Mouse (Mus musculus) midbrain, embryonic 13.5 days (tissue): ENCODE measurements around the gene Khdc4. TPM values are rescaled to one million over a fixed set of nuclear protein-coding genes. Genes with fewer than 3 reads are reported as not detected.
A peak's percentile ranks its signal among the peaks of the same experiment; 100 is the strongest.

Source experiments
- ATAC-seq: fragments of 200-750 bp; cut with Nextera tagmentation; 2 replicates; pipeline ENCODE4 v1.8.0; 2017; ENCODE audit warnings: mild to moderate bottlenecking, moderate TSS enrichment, moderate library complexity
- H3K27ac ChIP-seq: fragments of 300-500 bp; sonication (generic); 2 replicates; pipeline ENCODE4 v1.5.1; 2015; ENCODE audit warnings: inconsistent platforms, mild to moderate bottlenecking, moderate library complexity
- H3K27me3 ChIP-seq: fragments of 300-500 bp; sonication (generic); 2 replicates; pipeline ENCODE4 v1.6.1; 2015; ENCODE audit warnings: mild to moderate bottlenecking, inconsistent platforms
- H3K36me3 ChIP-seq: fragments of 300-500 bp; sonication (generic); 2 replicates; pipeline ENCODE4 v1.6.1; 2015; ENCODE audit warnings: mild to moderate bottlenecking, inconsistent platforms
- H3K4me1 ChIP-seq: fragments of 300-500 bp; sonication (generic); replicated peaks from 2 replicates; pipeline ENCODE4 v1.6.1; 2015; ENCODE audit warnings: inconsistent platforms
- H3K4me2 ChIP-seq: fragments of 300-500 bp; sonication (generic); replicated peaks from 2 replicates; pipeline ENCODE4 v1.6.1; 2015; ENCODE audit warnings: moderate library complexity, mild to moderate bottlenecking, inconsistent platforms
- H3K4me3 ChIP-seq: fragments of 300-500 bp; sonication (generic); replicated peaks from 2 replicates; pipeline ENCODE4 v1.5.1; 2015; ENCODE audit warnings: mild to moderate bottlenecking, inconsistent platforms
- H3K9ac ChIP-seq: fragments of 300-500 bp; sonication (generic); replicated peaks from 2 replicates; pipeline ENCODE4 v1.6.1; 2015; ENCODE audit warnings: mild to moderate bottlenecking, inconsistent platforms
- H3K9me3 ChIP-seq: fragments of 300-500 bp; sonication (generic); 2 replicates; pipeline ENCODE4 v1.6.1; 2016; ENCODE audit warnings: mild to moderate bottlenecking, inconsistent platforms
- WGBS: fragments of 180-500 bp; shearing (Covaris S2); methylation state at CpG from one replicate; pipeline ENCODE4 v1.1.7; 2015; 5-methylcytosine and 5-hydroxymethylcytosine counted together
- polyA plus RNA-seq: library from polyadenylated mRNA; unstranded; fragments of >200 nt; fragmentation: Nextera tagmentation; extraction: Ambion mirVana; gene quantifications from 2 replicates; pipeline ENCODE4 v1.2.1, GENCODE M21; 2015

Gene Khdc4
- polyA plus RNA-seq, 1 experiment from 2014 or later: 105 TPM

GRCm38 (mm10) chr3:88649186-88649585 is 36.4 kb upstream of the Khdc4 start:
- 85% methylated on average over 10 of the region's 10 CpGs for WGBS
- no peak overlapping the region for H3K27ac ChIP-seq

DNA sequence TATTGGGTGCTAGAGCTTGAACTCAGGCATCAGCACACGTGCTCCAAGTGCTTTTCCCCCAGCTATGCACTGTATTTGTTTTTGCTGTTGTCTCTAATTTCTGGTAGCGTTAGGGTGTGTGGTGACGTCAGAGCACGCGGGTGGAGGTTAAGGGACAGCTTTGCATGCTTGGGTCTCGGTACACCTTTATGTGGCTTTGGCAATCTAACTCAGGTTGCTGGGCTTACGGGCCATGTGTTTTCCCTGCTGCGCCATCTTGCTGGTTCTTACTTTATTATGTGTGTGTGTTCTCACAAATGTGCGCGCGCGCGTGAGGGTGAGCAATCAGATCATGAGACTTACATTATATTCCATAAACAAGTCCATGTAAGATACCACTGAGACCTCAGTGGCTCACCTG is 35.6 kb upstream of the Khdc4 start:
- Histone ChIP-seq H3K4me2 (no peak overlapping the region), H3K27ac (no peak overlapping the region), H3K4me3 (no peak overlapping the region), H3K9ac (no peak overlapping the region), H3K4me1 (no peaks in the 10 kb centered on the region), H3K27me3 (no peaks in the 10 kb centered on the region), H3K36me3 (peaks cover 42% of the 10 kb centered on the region), H3K9me3 (no peaks in the 10 kb centered on the region)
- WGBS: 96% methylated on average over 13 of the region's 13 CpGs
- no peak for ATAC-seq

More at GRCm38 (mm10) chr3:88649186-88649585, 36.4 kb upstream of the Khdc4 start:
- Histone ChIP-seq H3K4me3 (no peak overlapping the region), H3K4me1 (no peaks in the 10 kb centered on the region), H3K36me3 (peaks cover 50% of the 10 kb centered on the region), H3K9ac (no peak overlapping the region), H3K27me3 (no peaks in the 10 kb centered on the region), H3K4me2 (no peak overlapping the region), H3K9me3 (no peaks in the 10 kb centered on the region)
- ATAC-seq: no peak

DNA sequence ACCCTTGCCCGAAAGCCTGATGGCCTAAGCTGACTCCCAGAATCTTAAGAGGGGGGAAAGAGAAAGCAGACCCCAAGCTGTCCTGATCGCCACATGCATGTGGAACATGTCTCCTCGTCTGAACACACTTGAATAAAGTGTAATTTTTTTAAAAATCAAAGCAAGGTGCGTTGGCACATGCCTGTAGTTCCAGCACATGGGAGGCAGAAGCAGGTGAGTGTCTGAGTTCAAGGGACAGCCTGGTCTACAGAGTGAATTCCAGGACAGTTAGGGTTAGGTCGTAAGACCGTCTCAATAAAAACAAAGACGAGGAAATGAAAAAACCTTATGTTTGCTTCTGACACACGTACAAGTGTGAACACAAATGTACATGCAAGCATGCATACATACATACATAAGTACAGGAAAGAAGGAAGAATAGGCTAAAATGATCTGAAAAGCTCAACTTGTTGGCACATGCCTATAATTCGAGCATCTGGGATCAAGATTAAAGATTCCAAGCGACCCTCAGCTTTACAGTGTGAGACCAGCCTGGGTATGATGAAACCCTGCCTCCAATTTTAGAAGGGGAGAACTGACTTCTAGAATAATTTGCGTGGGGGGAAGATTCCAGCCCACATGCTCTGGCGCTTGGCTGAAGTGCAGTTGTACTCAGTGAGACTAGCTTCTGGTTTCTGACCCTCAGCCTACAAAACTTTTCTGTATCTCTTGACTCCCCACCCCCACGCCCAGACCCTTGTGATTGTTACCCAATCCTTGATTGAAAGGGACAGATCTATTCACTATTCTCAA is 34.7 kb upstream of the Khdc4 start:
- H3K27me3 ChIP-seq: no peaks in the 10 kb centered on the region
- H3K36me3 ChIP-seq: peaks cover 33% of the 10 kb centered on the region
- no peaks in the 10 kb centered on the region for H3K4me1 ChIP-seq
- H3K27ac ChIP-seq: no peak overlapping the region
- no peak overlapping the region for H3K4me3 ChIP-seq
- H3K4me2 ChIP-seq: no peak overlapping the region
- WGBS: 83% methylated on average over 13 of the region's 13 CpGs
- H3K9ac ChIP-seq: no peak overlapping the region
- ATAC-seq: no peak
- H3K9me3 ChIP-seq: no peaks in the 10 kb centered on the region

- ATAC-seq: peak; percentile 3; the same call in 1 of the 2 replicates
- Histone ChIP-seq H3K27me3 (no peaks in the 10 kb centered on the region), H3K9ac (no peak overlapping the region), H3K4me2 (no peak overlapping the region), H3K4me1 (no peaks in the 10 kb centered on the region), H3K27ac (no peak overlapping the region), H3K36me3 (peaks cover 23% of the 10 kb centered on the region), H3K4me3 (no peak overlapping the region), H3K9me3 (no peaks in the 10 kb centered on the region)
- WGBS: 85% methylated on average over 18 of the region's 18 CpGs
These were observed 33.7 kb upstream of the Khdc4 start for GRCm38 (mm10) chr3:88651669-88652618.

GRCm38 (mm10) chr3:88652846-88653515 is 32.6 kb upstream of the Khdc4 start, which contains the start of gene Rxfp4:
TSS of gene Rxfp4 (minus strand) at chr3:88653142.
- no peaks in the 10 kb centered on the region for H3K9me3 ChIP-seq
- no peaks in the 10 kb centered on the region for H3K27me3 ChIP-seq
- ATAC-seq: 0 out of 2 replicates have a peak, but pooled peaks have one; percentile 41
- H3K4me3 ChIP-seq: no peak within 1 kb of the TSS
- peaks cover 12% of the 10 kb centered on the region for H3K36me3 ChIP-seq
- no peak within 1 kb of the TSS for H3K27ac ChIP-seq
- no peak within 1 kb of the TSS for H3K4me2 ChIP-seq
- no peak within 1 kb of the TSS for H3K9ac ChIP-seq
- no peaks in the 10 kb centered on the region for H3K4me1 ChIP-seq
- 91% methylated on average over 17 of the region's 17 CpGs for WGBS

GRCm38 (mm10) chr3:88653516-88654370 is 31.9 kb upstream of the Khdc4 start:
- no peak overlapping the region for H3K4me2 ChIP-seq

DNA sequence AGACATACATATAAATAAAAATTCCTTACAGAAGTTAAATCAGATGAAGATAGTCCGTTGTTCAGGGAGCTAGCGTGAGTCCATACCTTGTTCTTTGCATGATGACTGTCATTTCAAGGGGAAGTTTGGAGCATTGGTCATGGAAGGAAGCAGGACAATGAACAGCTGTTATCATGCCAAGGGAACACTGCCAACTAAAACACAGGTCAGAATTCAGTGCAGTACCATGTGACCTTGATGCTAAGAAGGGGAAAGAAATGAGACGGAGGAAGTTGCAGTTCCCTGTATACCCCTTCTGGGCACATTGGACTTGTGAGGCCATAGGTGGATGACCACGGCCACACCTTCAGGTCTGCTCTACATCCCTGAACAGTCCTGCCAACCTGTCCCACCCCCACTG is 31.0 kb upstream of the Khdc4 start:
- Histone ChIP-seq H3K9me3 (no peaks in the 10 kb centered on the region), H3K4me3 (no peak overlapping the region), H3K4me2 (no peak overlapping the region), H3K9ac (no peak overlapping the region), H3K27ac (no peak overlapping the region), H3K27me3 (no peaks in the 10 kb centered on the region), H3K36me3 (no peaks in the 10 kb centered on the region), H3K4me1 (no peaks in the 10 kb centered on the region)
- ATAC-seq: no peak
- WGBS: 86% methylated on average over 4 of the region's 4 CpGs

More at GRCm38 (mm10) chr3:88653516-88654370, 31.9 kb upstream of the Khdc4 start:
- no peak overlapping the region for H3K4me3 ChIP-seq
- no peak overlapping the region for H3K27ac ChIP-seq
- no peak overlapping the region for H3K9ac ChIP-seq
- WGBS: 82% methylated on average over 6 of the region's 6 CpGs
- H3K4me1 ChIP-seq: no peaks in the 10 kb centered on the region
- peaks cover 5% of the 10 kb centered on the region for H3K36me3 ChIP-seq
- H3K27me3 ChIP-seq: no peaks in the 10 kb centered on the region
- H3K9me3 ChIP-seq: no peaks in the 10 kb centered on the region
- ATAC-seq: no peak

- no peak overlapping the region for H3K4me2 ChIP-seq
- ATAC-seq: no peak
- H3K4me3 ChIP-seq: no peak overlapping the region
- H3K9ac ChIP-seq: no peak overlapping the region
- no peak overlapping the region for H3K27ac ChIP-seq
- H3K9me3 ChIP-seq: no peaks in the 10 kb centered on the region
- no peaks in the 10 kb centered on the region for H3K27me3 ChIP-seq
- H3K4me1 ChIP-seq: no peaks in the 10 kb centered on the region
- WGBS: 76% methylated on average over 8 of the region's 8 CpGs
- no peaks in the 10 kb centered on the region for H3K36me3 ChIP-seq
These were observed 30.0 kb upstream of the Khdc4 start for GRCm38 (mm10) chr3:88655619-88656018.

DNA sequence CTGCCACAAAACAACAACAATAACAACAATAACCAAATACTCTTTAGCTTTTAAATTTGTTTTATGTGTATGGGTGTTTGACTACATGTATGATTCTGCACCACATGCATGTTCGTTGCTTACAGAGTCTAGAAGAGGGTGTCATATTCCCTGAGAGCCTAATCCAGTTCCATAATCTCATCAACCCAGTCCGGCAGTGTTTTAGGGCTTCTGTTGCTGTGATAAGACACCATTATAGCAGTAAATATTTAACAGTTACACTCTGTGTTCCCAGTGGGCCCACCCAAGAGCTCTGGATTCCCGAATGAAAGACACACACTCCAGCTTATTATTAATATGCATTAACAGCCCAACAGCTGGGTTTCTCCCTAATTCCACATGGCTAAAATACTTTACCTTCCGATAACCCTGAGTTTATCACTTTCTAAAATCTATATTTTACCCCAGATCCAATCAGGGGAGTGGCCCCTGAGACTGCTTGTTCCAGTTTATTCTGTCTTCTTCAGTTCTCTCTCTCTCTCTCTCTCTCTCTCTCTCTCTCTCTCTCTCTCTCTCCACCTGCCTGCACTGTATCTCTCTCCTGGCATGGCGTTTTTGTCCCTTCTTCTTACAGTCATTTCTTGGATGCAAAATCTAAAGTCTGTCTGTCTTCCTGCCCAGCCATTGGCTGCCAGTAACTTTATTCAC is 27.0 kb upstream of the Khdc4 start:
- no peak overlapping the region for H3K27ac ChIP-seq
- no peak overlapping the region for H3K4me2 ChIP-seq
- no peaks in the 10 kb centered on the region for H3K27me3 ChIP-seq
- H3K4me3 ChIP-seq: no peak overlapping the region
- H3K9ac ChIP-seq: no peak overlapping the region
- no peak for ATAC-seq
- H3K36me3 ChIP-seq: no peaks in the 10 kb centered on the region
- no peaks in the 10 kb centered on the region for H3K9me3 ChIP-seq
- 76% methylated on average over 5 of the region's 5 CpGs for WGBS
- no peaks in the 10 kb centered on the region for H3K4me1 ChIP-seq

- H3K9ac ChIP-seq: no peak overlapping the region; the same call in 1 of the 2 replicates
These were observed 25.8 kb upstream of the Khdc4 start for GRCm38 (mm10) chr3:88659798-88660197.

More at GRCm38 (mm10) chr3:88659798-88660197, 25.8 kb upstream of the Khdc4 start:
- 55% methylated on average over 6 of the region's 6 CpGs for WGBS
- Histone ChIP-seq H3K4me2 (no peak overlapping the region), H3K27ac (no peak overlapping the region), H3K4me1 (no peaks in the 10 kb centered on the region), H3K27me3 (no peaks in the 10 kb centered on the region), H3K36me3 (no peaks in the 10 kb centered on the region), H3K9me3 (no peaks in the 10 kb centered on the region), H3K4me3 (no peak overlapping the region)
- ATAC-seq: no peak
